Mouse (Mus musculus): ENCODE measurements at regions not wholly inside any gene's neighbourhood (a gene's known extent, or its start where the extent isn't known, plus 50 kb on each side); places are given as distances from the start of the nearest gene placed in this dataset.

GRCm38 (mm10) chr15:26953818-26954385 lies 58.5 kb upstream of the Fbxl7 start:
- H3K27me3 ChIP-seq (ENCODE audit: control insufficient read depth, insufficient read depth, low read length): no peaks in the 10 kb centered on the region
- no peaks in the 10 kb centered on the region for H3K4me1 ChIP-seq (replicated peaks; ENCODE audit: control insufficient read depth, insufficient read depth, low read length)
- H3K9ac ChIP-seq (ENCODE audit: low read length): no peak overlapping the region
- no peak for ATAC-seq (replicated peaks; ENCODE audit: low FRiP score)
- WGBS: 39% methylated on average over 10 of the region's 10 CpGs
- H3K36me3 ChIP-seq (ENCODE audit: control insufficient read depth, insufficient read depth, low read length): no peaks in the 10 kb centered on the region
- H3K27ac ChIP-seq (ENCODE audit: low read depth, low read length): no peak overlapping the region
- H3K9me3 ChIP-seq (ENCODE audit: control insufficient read depth, low read length): no peaks in the 10 kb centered on the region
- no peak overlapping the region for H3K4me3 ChIP-seq (ENCODE audit: low read depth, low read length)
- H3K4me2 ChIP-seq (ENCODE audit: low read depth, low read length, severe bottlenecking): no peak overlapping the region
- DNase-seq (ENCODE audit: low spot score): no peak

- 83% methylated on average over 2 of the region's 2 CpGs for WGBS
- no peak overlapping the region for H3K27ac ChIP-seq (ENCODE audit: low read depth, low read length)
- H3K4me1 ChIP-seq (replicated peaks; ENCODE audit: control insufficient read depth, insufficient read depth, low read length): no peaks in the 10 kb centered on the region
- H3K27me3 ChIP-seq (ENCODE audit: control insufficient read depth, insufficient read depth, low read length): no peaks in the 10 kb centered on the region
- H3K36me3 ChIP-seq (ENCODE audit: control insufficient read depth, insufficient read depth, low read length): no peaks in the 10 kb centered on the region
- no peaks in the 10 kb centered on the region for H3K9me3 ChIP-seq (ENCODE audit: control insufficient read depth, low read length)
- ATAC-seq (replicated peaks; ENCODE audit: low FRiP score) (no peak), DNase-seq (ENCODE audit: low spot score) (no peak)
- H3K4me3 ChIP-seq (ENCODE audit: low read depth, low read length): no peak overlapping the region
- H3K9ac ChIP-seq (ENCODE audit: low read length): no peak overlapping the region
- H3K4me2 ChIP-seq (ENCODE audit: low read depth, low read length, severe bottlenecking): no peak overlapping the region
Observed at GRCm38 (mm10) chr15:26958980-26959379, 63.6 kb upstream of the Fbxl7 start.

GRCm38 (mm10) chr15:26968392-26969025 lies 73.1 kb upstream of the Fbxl7 start:
- no peak overlapping the region for H3K27ac ChIP-seq (ENCODE audit: low read depth, low read length)
- H3K9me3 ChIP-seq (ENCODE audit: control insufficient read depth, low read length): no peaks in the 10 kb centered on the region

GRCm38 (mm10) chr15:26970770-26971169 lies 75.4 kb upstream of the Fbxl7 start:
- Histone ChIP-seq H3K36me3 (ENCODE audit: control insufficient read depth, insufficient read depth, low read length) (no peaks in the 10 kb centered on the region), H3K4me1 (replicated peaks; ENCODE audit: control insufficient read depth, insufficient read depth, low read length) (no peaks in the 10 kb centered on the region), H3K27ac (ENCODE audit: low read depth, low read length) (no peak overlapping the region), H3K9ac (ENCODE audit: low read length) (no peak overlapping the region), H3K9me3 (ENCODE audit: control insufficient read depth, low read length) (no peaks in the 10 kb centered on the region), H3K27me3 (ENCODE audit: control insufficient read depth, insufficient read depth, low read length) (no peaks in the 10 kb centered on the region), H3K4me3 (ENCODE audit: low read depth, low read length) (no peak overlapping the region), H3K4me2 (ENCODE audit: low read depth, low read length, severe bottlenecking) (no peak overlapping the region)
- ATAC-seq (replicated peaks; ENCODE audit: low FRiP score) (no peak), DNase-seq (ENCODE audit: low spot score) (no peak)
- 88% methylated on average over 1 of the region's 1 CpGs for WGBS

More at GRCm38 (mm10) chr15:26968392-26969025, 73.1 kb upstream of the Fbxl7 start:
- H3K4me1 ChIP-seq (replicated peaks; ENCODE audit: control insufficient read depth, insufficient read depth, low read length): no peaks in the 10 kb centered on the region
- H3K4me2 ChIP-seq (ENCODE audit: low read depth, low read length, severe bottlenecking): no peak overlapping the region
- no peak overlapping the region for H3K9ac ChIP-seq (ENCODE audit: low read length)
- H3K27me3 ChIP-seq (ENCODE audit: control insufficient read depth, insufficient read depth, low read length): no peaks in the 10 kb centered on the region
- ATAC-seq (replicated peaks; ENCODE audit: low FRiP score) (no peak; the same call in 1 of the 2 replicates), DNase-seq (ENCODE audit: low spot score) (no peak)
- H3K4me3 ChIP-seq (ENCODE audit: low read depth, low read length): no peak overlapping the region
- H3K36me3 ChIP-seq (ENCODE audit: control insufficient read depth, insufficient read depth, low read length): no peaks in the 10 kb centered on the region
- 63% methylated on average over 5 of the region's 5 CpGs for WGBS

- WGBS: 77% methylated on average over 1 of the region's 1 CpGs
- Histone ChIP-seq H3K9me3 (ENCODE audit: control insufficient read depth, low read length) (no peaks in the 10 kb centered on the region), H3K27ac (ENCODE audit: low read depth, low read length) (no peak overlapping the region), H3K36me3 (ENCODE audit: control insufficient read depth, insufficient read depth, low read length) (no peaks in the 10 kb centered on the region), H3K27me3 (ENCODE audit: control insufficient read depth, insufficient read depth, low read length) (no peaks in the 10 kb centered on the region), H3K4me3 (ENCODE audit: low read depth, low read length) (no peak overlapping the region), H3K4me1 (replicated peaks; ENCODE audit: control insufficient read depth, insufficient read depth, low read length) (no peaks in the 10 kb centered on the region), H3K4me2 (ENCODE audit: low read depth, low read length, severe bottlenecking) (no peak overlapping the region), H3K9ac (ENCODE audit: low read length) (no peak overlapping the region)
- ATAC-seq (replicated peaks; ENCODE audit: low FRiP score): no peak
- no peak for DNase-seq (ENCODE audit: low spot score)
Observed at GRCm38 (mm10) chr15:26993054-26993453, 97.7 kb upstream of the Fbxl7 start.

- 86% methylated on average over 4 of the region's 4 CpGs for WGBS
- no peaks in the 10 kb centered on the region for H3K36me3 ChIP-seq (ENCODE audit: control insufficient read depth, insufficient read depth, low read length)
- no peak overlapping the region for H3K4me3 ChIP-seq (ENCODE audit: low read depth, low read length)
- no peak overlapping the region for H3K4me2 ChIP-seq (ENCODE audit: low read depth, low read length, severe bottlenecking)
- no peak overlapping the region for H3K27ac ChIP-seq (ENCODE audit: low read depth, low read length)
- H3K9ac ChIP-seq (ENCODE audit: low read length): no peak overlapping the region
- H3K27me3 ChIP-seq (ENCODE audit: control insufficient read depth, insufficient read depth, low read length): no peaks in the 10 kb centered on the region
- H3K9me3 ChIP-seq (ENCODE audit: control insufficient read depth, low read length): no peaks in the 10 kb centered on the region
- H3K4me1 ChIP-seq (replicated peaks; ENCODE audit: control insufficient read depth, insufficient read depth, low read length): no peaks in the 10 kb centered on the region
- DNase-seq (ENCODE audit: low spot score) (no peak), ATAC-seq (replicated peaks; ENCODE audit: low FRiP score) (no peak)
Observed at GRCm38 (mm10) chr15:27009069-27009468, 113.7 kb upstream of the Fbxl7 start.

GRCm38 (mm10) chr15:27013906-27014658 lies 118.7 kb upstream of the Fbxl7 start:
- ATAC-seq (replicated peaks; ENCODE audit: low FRiP score): peak; percentile 87
- DNase-seq (ENCODE audit: low spot score): no peak
- no peak overlapping the region for H3K9ac ChIP-seq (ENCODE audit: low read length)
- H3K27ac ChIP-seq (ENCODE audit: low read depth, low read length): no peak overlapping the region; the same call in 1 of the 2 replicates
- no peak overlapping the region for H3K4me3 ChIP-seq (ENCODE audit: low read depth, low read length)
- H3K36me3 ChIP-seq (ENCODE audit: control insufficient read depth, insufficient read depth, low read length): no peaks in the 10 kb centered on the region
- no peaks in the 10 kb centered on the region for H3K27me3 ChIP-seq (ENCODE audit: control insufficient read depth, insufficient read depth, low read length)
- H3K4me1 ChIP-seq (replicated peaks; ENCODE audit: control insufficient read depth, insufficient read depth, low read length): no peaks in the 10 kb centered on the region
- WGBS: 19% methylated on average over 4 of the region's 4 CpGs
- no peak overlapping the region for H3K4me2 ChIP-seq (ENCODE audit: low read depth, low read length, severe bottlenecking)
- H3K9me3 ChIP-seq (ENCODE audit: control insufficient read depth, low read length): no peaks in the 10 kb centered on the region

GRCm38 (mm10) chr15:27014659-27014974 lies 119.2 kb upstream of the Fbxl7 start:
- no peak overlapping the region for H3K4me3 ChIP-seq (ENCODE audit: low read depth, low read length)
- ATAC-seq (replicated peaks; ENCODE audit: low FRiP score) (peak; percentile 27), DNase-seq (ENCODE audit: low spot score) (no peak)
- no peaks in the 10 kb centered on the region for H3K9me3 ChIP-seq (ENCODE audit: control insufficient read depth, low read length)
- H3K9ac ChIP-seq (ENCODE audit: low read length): no peak overlapping the region
- H3K4me1 ChIP-seq (replicated peaks; ENCODE audit: control insufficient read depth, insufficient read depth, low read length): no peaks in the 10 kb centered on the region
- no peaks in the 10 kb centered on the region for H3K36me3 ChIP-seq (ENCODE audit: control insufficient read depth, insufficient read depth, low read length)
- no peaks in the 10 kb centered on the region for H3K27me3 ChIP-seq (ENCODE audit: control insufficient read depth, insufficient read depth, low read length)
- 7% methylated on average over 1 of the region's 1 CpGs for WGBS
- H3K4me2 ChIP-seq (ENCODE audit: low read depth, low read length, severe bottlenecking): no peak overlapping the region
- H3K27ac ChIP-seq (ENCODE audit: low read depth, low read length): no peak overlapping the region
